Comparison of ENCODE assay signal across 30 mouse cellular contexts in genomic region chr11:72325701-72326100, GRCm38 (mm10). TPM values are rescaled to one million over a fixed set of nuclear protein-coding genes. Genes with fewer than 3 reads are reported as not detected.
DNase-seq lines count a peak whose midpoint lies in the region; ATAC-seq lines count a peak whose summit lies in the region.
"Had no signal": no experiment of that assay in that cellular context is flagged by ENCODE, and none has a peak within 500 bp of the region (broad histone marks: within the 10 kb centered on the region; RNA-seq: fewer than 3 reads in every experiment).

No protein-coding gene starts in this region.

- ATAC-seq in megakaryocyte progenitor cell, adult 5-6 weeks (replicated peaks; ENCODE audit: poor library complexity) = peak; percentile 55
- ATAC-seq in CD4-positive, CD25-positive, alpha-beta regulatory T cell, adult 4 months = no peak
- ATAC-seq: forebrain, embryonic 13.5 days; forebrain, postnatal 0 days; Patski had no signal

- intact Hi-C loops in heart, postnatal 14 days (cut with DNase I) = no loop called here

- peak; percentile 70 for DNase-seq in heart, adult 11 months
- no peak for DNase-seq in heart, adult 18-20 months
- DNase-seq in ZHBTc4 (ENCODE audit: low read depth, low spot score) = peak; percentile 25
- no peak for DNase-seq in yolk sac, embryonic 10.5 days (ENCODE audit: low spot score)
- no peak for DNase-seq in heart, postnatal 14 days
- DNase-seq: adrenal gland, adult 8-10 months; cerebellum, adult 11-12 months; cerebellum, adult 9-11 months; cerebellum, postnatal 36 days; forebrain, postnatal 0 days; gastrocnemius, adult 2 months; gastrocnemius, postnatal 25 days; heart, postnatal 36 days; kidney, adult 11 months; kidney, adult 9 months had no signal

RNA-seq across cellular contexts. Expression of gene Fbxo39, which starts 11.5 kb away (rescaled TPM):
- total RNA-seq in heart, adult 18-20 months (2021) = not detected
- total RNA-seq in megakaryocyte progenitor cell, adult 5-6 weeks (2015) = not detected in 2 replicates
- not detected in 2 replicates for total RNA-seq in megakaryocyte progenitor cell, adult 5-6 weeks (2017)
- polyA plus RNA-seq in CD4-positive, CD25-positive, alpha-beta regulatory T cell, adult 4 months (2017; shearing (Covaris generic)) = under 1 TPM in 1 of 2 experiments, not detected in 1; 0.96 TPM
- not detected for total RNA-seq in heart, postnatal 14 days (2021)
- total RNA-seq: adrenal gland, adult 8-10 months; adrenal gland, postnatal 4 days; forebrain, postnatal 0 days; gastrocnemius, adult 2 months; gastrocnemius, postnatal 25 days; heart, adult 8-10 months; heart, postnatal 36 days had no signal
- polyA plus RNA-seq: brain, embryonic 14.5 days; embryonic facial prominence, embryonic 10.5 days; embryonic facial prominence, embryonic 14.5 days; forebrain, embryonic 13.5 days; forebrain, postnatal 0 days; G1E; heart, embryonic 12.5 days; heart, embryonic 16.5 days; hindbrain, embryonic 11.5 days; hindbrain, embryonic 15.5 days; intestine, embryonic 14.5 days; Patski had no signal

RNA-seq across cellular contexts. Expression of gene Xaf1, which starts 24.3 kb away (rescaled TPM):
- total RNA-seq in heart, adult 18-20 months (2021) = 10 to 100 TPM in 1 of 2 experiments, 1 to 10 TPM in 1; 9.5 to 10.5 TPM
- 7.2 and 16.1 TPM in 2 replicates for total RNA-seq in megakaryocyte progenitor cell, adult 5-6 weeks (2015)
- 3.5 and 17.4 TPM in 2 replicates for total RNA-seq in megakaryocyte progenitor cell, adult 5-6 weeks (2017)
- 100 to 1,000 TPM in 1 of 2 experiments, 10 to 100 TPM in 1; 97.3 to 116 TPM for polyA plus RNA-seq in CD4-positive, CD25-positive, alpha-beta regulatory T cell, adult 4 months (2017; shearing (Covaris generic))
- total RNA-seq in heart, postnatal 14 days (2021) = 10 to 100 TPM in 1 of 2 experiments, 1 to 10 TPM in 1; 8.9 to 10.7 TPM

RNA-seq across cellular contexts. Expression of gene Tekt1, which starts 36.5 kb away (rescaled TPM):
- under 1 TPM in 1 of 2 experiments, not detected in 1; 0.75 TPM for total RNA-seq in heart, adult 18-20 months (2021)
- not detected in 2 replicates for total RNA-seq in megakaryocyte progenitor cell, adult 5-6 weeks (2015)
- not detected in 2 replicates for total RNA-seq in megakaryocyte progenitor cell, adult 5-6 weeks (2017)
- not detected for polyA plus RNA-seq in CD4-positive, CD25-positive, alpha-beta regulatory T cell, adult 4 months (2017; shearing (Covaris generic))
- under 1 TPM in 1 of 2 experiments, not detected in 1; 0.26 TPM for total RNA-seq in heart, postnatal 14 days (2021)
- total RNA-seq: G1E; heart, postnatal 36 days had no signal
- polyA plus RNA-seq: G1E, Patski had no signal

RNA-seq across cellular contexts. Expression of gene Slc13a5, which starts 58.7 kb away (rescaled TPM):
- total RNA-seq in heart, adult 18-20 months (2021) = not detected
- total RNA-seq in megakaryocyte progenitor cell, adult 5-6 weeks (2015) = 0.12 TPM in 1 of 2 replicates, not detected in the other
- total RNA-seq in megakaryocyte progenitor cell, adult 5-6 weeks (2017) = 0.24 and 0.25 TPM in 2 replicates
- not detected for polyA plus RNA-seq in CD4-positive, CD25-positive, alpha-beta regulatory T cell, adult 4 months (2017; shearing (Covaris generic))
- not detected for total RNA-seq in heart, postnatal 14 days (2021)
- total RNA-seq: gastrocnemius, adult 2 months; heart, adult 8-10 months; heart, postnatal 36 days had no signal
- polyA plus RNA-seq: G1E had no signal

Comparison
In these comparisons a context has a peak if more than half of its experiments do, and no peak if none do; other contexts are left out.
1. DNase-seq: peak in heart, adult 11 months (single experiment) and ZHBTc4 (single experiment); none in heart, adult 18-20 months (0 of 2), yolk sac, embryonic 10.5 days (single experiment) and heart, postnatal 14 days (0 of 2).